Mouse (Mus musculus) thymus, postnatal 10 days (tissue): ENCODE measurements at regions not wholly inside any gene's neighbourhood (a gene's known extent, or its start where the extent isn't known, plus 50 kb on each side); places are given as distances from the start of the nearest gene placed in this dataset.

Experiments used
- DNase-seq, 2 experiments: peaks; one replicate each; pipeline ENCODE4 v3.0.0; 2021; ENCODE audit warnings: low spot score in 2 of 2

GRCm38 (mm10) chr8:10931266-10931665 lies 77.0 kb downstream of the Irs2 start:
- DNase-seq = no peak

DNA sequence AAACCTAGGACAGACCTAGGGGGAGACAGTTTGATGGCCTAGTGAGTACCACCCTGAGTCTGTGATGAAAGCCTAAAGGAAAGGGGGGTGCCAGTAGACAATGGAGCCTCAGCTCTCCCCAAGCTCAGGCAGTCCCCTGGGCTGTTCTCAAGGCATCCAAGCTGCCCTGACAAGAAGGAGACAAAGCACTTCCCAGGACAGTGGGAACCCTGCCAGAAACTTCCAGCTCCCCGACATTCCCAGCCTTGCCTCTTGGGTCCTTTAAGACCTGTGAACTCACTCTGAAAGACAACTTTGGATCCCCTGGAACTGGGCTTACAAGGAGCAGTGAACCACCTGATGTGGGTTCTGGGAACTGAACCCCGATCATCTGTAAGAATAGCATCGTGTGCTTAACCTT lies 79.4 kb downstream of the Irs2 start:
- no peak for DNase-seq

GRCm38 (mm10) chr8:10928342-10928794 lies 79.9 kb downstream of the Irs2 start:
- DNase-seq = no peak

GRCm38 (mm10) chr8:10927187-10927586 lies 81.1 kb downstream of the Irs2 start:
- DNase-seq = no peak

DNA sequence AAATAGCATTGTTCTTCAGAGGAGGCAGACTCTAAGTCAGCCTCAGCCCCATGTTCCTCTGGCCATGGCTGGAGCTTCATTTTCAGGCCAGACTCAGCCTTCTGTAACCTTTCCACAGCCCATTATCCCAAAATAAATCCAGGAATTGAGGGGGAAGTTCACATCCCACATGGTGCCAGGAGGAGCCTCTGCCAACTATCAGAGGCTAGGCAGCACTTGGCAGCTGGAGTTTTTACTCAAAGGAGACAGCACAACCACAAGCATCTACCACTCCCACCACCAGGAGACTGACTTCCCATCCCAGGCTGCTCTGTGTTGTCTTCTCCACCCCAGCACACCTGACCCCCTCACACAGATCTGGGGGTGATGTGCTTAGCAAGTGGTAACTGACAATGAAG lies 81.7 kb downstream of the Irs2 start:
- no peak for DNase-seq

- DNase-seq = peak; percentile 50 to 57
Measured at GRCm38 (mm10) chr8:10925582-10926517, 82.4 kb downstream of the Irs2 start.

GRCm38 (mm10) chr8:10924526-10925199 lies 83.6 kb downstream of the Irs2 start:
- no peak for DNase-seq

GRCm38 (mm10) chr8:10924001-10924490 lies 84.2 kb downstream of the Irs2 start:
- no peak for DNase-seq

DNA sequence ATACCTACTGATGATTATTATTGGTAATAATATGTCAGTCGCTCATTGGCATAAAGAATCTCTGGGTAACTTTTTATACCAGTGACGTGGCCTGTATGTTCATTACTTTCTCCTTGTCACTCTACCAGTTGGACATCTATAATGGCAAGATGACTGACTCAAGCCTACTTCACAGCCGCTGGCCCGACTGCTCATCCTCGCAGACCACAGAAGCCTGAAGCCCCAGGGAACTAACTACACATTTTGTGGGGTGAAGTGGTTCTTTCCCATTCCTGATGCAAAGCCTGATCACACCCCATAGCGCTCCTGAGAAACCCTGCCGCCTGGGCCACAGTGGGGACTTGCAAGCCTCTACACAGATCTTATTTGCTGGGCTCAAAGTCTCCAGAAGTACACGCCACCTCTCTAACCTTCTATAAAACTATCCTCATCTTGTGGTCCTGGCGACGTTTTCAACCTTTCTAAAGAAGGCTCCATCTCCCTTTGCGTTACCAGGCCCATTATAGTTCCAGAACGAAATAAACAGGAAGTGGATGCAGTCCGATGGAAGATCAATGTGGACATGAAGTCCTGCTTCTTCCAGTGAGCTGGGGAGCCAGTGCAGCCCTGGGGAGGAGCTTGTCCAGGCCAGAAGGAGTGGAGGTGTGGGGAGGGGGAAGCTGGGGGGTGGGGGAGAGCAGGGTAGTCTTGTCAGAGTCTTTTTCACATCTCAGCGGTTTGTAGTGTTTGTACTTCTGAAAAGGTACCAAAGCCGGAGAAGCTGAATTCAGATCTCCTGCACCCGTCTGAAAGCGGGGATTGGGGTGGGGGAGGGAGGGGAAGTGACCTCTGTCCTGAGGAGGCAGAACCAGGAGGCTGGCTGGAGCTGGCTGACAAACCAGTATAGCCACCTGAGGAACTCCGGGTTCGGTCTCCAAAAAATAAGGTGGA lies 84.9 kb downstream of the Irs2 start:
- DNase-seq = no peak

DNA sequence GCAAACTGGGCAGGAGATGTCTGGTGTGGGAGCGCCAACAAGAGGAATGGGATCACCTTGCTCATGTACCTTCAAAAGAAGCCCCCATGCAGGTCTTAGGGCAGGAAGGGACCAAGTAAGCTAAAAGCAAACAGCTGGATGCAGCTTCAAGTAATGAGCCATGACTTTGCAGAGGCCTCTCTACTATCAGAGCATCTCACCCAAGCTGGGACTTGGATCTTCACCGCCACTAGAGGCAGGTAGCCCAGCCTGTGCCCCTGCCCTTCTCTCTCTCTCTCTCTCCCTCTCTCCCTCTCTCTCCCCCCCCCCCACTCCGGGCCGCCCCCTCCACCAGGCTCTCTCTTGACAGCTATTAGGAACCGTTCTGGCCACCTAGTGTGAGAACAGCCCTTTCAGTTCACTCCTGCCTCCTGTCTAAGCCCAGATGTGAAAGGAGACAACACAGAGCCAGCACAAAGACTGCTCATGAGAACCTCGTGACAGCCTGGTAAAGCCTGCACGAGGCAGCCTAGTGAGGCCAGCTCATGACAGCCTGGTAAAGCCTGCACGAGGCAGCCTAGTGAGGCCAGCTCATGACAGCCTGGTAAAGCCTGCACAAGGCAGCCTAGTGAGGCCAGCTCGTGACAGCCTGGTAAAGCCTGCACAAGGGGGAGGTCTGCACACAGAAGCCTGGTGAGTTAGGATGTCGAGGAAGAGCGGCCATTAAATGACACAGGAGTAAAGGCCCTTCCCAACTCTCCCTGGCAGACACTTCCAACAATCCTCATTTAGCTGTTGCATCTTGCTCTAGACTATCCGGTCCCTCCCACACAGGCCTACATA lies 85.8 kb downstream of the Irs2 start:
- DNase-seq = no peak

- DNase-seq = no peak
Measured at GRCm38 (mm10) chr8:10921439-10922191, 86.6 kb downstream of the Irs2 start.

GRCm38 (mm10) chr8:10919620-10920019 lies 88.6 kb downstream of the Irs2 start:
- no peak for DNase-seq

- no peak for DNase-seq
Measured at GRCm38 (mm10) chr8:10918403-10919035, 89.7 kb downstream of the Irs2 start.

DNA sequence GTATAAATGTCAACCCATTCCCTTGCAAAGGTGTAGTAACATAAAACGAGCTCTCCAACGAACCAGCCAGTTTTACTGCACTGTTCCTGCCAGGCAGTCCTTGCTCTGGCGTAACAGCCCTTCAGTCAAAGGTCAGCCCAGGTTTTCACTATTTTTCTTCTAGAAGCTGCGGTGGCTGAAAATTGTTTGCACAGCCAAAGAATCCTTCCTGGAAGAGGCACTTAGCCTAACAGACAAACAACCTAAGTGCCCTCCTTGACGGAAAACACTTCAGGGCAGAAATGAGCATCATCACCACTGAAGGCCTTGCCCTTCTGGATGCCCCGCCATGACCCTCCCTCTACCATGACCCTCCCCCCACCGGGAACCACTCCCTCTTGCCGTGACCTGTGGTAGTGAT lies 93.6 kb downstream of the Irs2 start:
- DNase-seq = no peak

- DNase-seq = no peak
Measured at GRCm38 (mm10) chr8:10912436-10912835, 95.8 kb downstream of the Irs2 start.

DNA sequence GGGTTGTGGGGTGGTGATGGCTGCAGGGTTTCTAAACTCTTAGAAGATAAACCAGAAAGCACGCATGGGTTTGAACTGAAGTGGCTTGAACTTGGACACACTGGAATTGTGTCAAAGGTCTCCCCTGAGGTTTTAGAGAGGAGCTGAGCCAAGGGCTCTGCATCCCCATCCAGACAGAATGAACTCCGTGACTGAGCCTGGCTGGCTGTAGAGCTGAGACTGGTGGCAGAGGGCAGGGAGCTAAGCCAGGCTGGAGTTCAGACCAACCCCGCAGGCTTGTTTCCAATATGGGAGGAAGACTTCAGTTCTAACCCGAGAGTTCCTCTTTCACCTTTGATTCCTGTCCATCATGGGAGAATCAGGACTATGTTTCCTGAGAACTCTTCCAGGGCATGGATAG lies 96.9 kb downstream of the Irs2 start:
- DNase-seq = no peak

GRCm38 (mm10) chr8:10910954-10911353 lies 97.3 kb downstream of the Irs2 start:
- DNase-seq = no peak

DNA sequence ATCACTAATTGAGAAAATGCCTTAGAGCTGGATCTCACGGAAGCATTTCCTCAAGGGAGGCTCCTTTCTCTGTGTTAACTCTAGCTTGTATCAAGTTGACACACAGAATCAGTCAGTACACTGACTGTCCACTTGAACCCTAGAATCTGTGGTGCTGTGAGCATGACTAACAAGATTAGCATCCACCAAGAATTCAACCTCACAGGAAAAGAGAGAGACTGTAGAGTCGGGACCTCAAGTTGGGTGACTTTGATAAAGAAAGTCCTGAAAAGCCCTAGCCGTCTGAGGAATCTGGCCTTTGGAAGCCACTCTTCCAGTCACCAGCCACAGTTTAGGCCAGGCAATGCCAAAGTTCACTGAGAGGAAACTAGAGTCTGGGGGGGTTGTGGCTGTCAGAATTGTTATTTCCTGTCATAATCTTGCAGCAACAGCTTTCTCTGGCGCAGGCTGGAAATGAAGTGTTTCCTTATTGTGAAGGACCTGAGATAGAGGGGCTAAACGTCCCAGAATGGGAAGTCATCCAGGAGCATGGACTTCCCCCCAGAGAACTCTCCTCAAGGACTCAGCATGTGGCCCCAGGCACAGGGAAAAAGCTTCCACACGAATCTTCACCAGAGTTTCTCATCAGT lies 97.9 kb downstream of the Irs2 start:
- peak in 1 of 2 experiments; percentile 22 for DNase-seq

DNA sequence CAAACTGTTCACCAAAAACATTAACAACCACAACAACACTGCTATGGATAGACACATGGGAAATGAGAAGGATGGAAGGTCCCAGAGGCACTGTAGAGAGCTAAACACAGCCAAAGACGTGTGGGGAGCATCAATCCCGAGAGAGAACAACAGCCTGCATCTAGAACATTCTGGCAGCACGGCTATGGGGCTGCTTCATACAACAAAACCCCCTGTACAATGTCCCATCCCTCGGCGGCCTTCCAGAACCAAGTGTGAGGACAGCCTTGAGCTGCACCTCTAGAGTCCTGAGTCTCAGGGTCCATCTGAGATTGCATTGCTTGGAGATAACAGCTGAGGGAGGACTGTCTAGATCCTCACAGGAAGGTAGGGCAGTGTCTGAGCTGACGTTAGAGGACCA lies 99.1 kb downstream of the Irs2 start:
- DNase-seq = no peak
